Mouse (Mus musculus): ENCODE data around the gene Pgd.

DNA sequence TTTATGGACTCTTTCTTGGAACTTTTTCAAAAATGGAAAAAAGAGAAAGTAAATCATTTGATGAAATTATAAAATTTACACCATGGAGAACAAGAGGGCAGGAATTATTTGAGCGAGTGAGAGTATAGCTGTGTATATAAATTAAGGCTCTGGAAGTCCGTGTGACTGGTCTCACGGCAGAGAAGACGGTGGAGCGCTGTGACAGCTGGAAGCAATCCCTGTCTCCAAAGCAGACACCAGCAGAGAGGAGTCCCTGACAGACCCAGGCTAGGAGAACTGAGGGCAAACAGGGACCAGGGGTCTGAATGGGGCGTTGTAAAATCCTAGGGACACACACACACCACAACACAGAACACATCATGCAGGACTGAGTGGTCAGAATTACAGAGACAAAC is 40.5 kb downstream of the Pgd start:
- TF ChIP-seq CTCF (IDR thresholded peaks at IDR 0.05; ENCODE audit: borderline replicate concordance, control insufficient read depth, extremely low read depth, insufficient read depth, low read length, poor library complexity), result no peak
- TF ChIP-seq POLR2A (IDR thresholded peaks at IDR 0.05; ENCODE audit: control insufficient read depth, extremely low read depth, insufficient read depth, low read length, poor library complexity), result no peak

Measured in thymus, adult 2 months (tissue).